Mouse (Mus musculus) T-helper 17 cell (primary cell): ENCODE measurements around the gene Sox30.

ENCODE experiments used
- in situ Hi-C, 2 experiments: fragments of 300-600 bp; cut with MboI, MseI; formaldehyde crosslinking; loops; 1 replicate in 1 of 2; 2 replicates in 1 of 2; pipeline ENCODE4 v1.15.1; 2025; ENCODE audit warnings: high pct_unique_total_duplicates in 2 of 2

The Sox30 gene

GRCm38 (mm10) chr11:45979946-45980892 lies at the start of gene Sox30:
Gene Sox30 (plus strand): TSS chr11:45980310.
- in situ Hi-C loops = no loop called here

- in situ Hi-C loops = no loop called here
These were observed 47.3 kb upstream of the Sox30 start for GRCm38 (mm10) chr11:45932771-45933170.

- in situ Hi-C loops = no loop called here
These were observed 42.6 kb upstream of the Sox30 start for GRCm38 (mm10) chr11:45937478-45937877.

GRCm38 (mm10) chr11:45938917-45939316 lies 41.2 kb upstream of the Sox30 start:
- in situ Hi-C loops = no loop called here

- in situ Hi-C loops = no loop called here
These were observed 37.8 kb upstream of the Sox30 start for GRCm38 (mm10) chr11:45942281-45942680.

- in situ Hi-C loops = no loop called here
These were observed 36.9 kb upstream of the Sox30 start for GRCm38 (mm10) chr11:45943108-45943705.

GRCm38 (mm10) chr11:45943891-45944642 lies 36.0 kb upstream of the Sox30 start:
- in situ Hi-C loops = no loop called here

- in situ Hi-C loops = no loop called here
These were observed 35.4 kb upstream of the Sox30 start, which contains the start of gene Lsm11 for GRCm38 (mm10) chr11:45944643-45945156. Gene Lsm11 (minus strand): TSS chr11:45944935.

GRCm38 (mm10) chr11:45946796-45947195 lies 33.3 kb upstream of the Sox30 start:
- in situ Hi-C loops = no loop called here

GRCm38 (mm10) chr11:45947491-45947890 lies 32.6 kb upstream of the Sox30 start:
- in situ Hi-C loops = no loop called here

- in situ Hi-C loops = loop anchor here in 1 of 2 experiments (10.0 kb wide), 1 partner anchor 510 kb away; no protein-coding TSS in a partner anchor
These were observed 24.9 kb upstream of the Sox30 start, which contains the start of gene Thg1l for GRCm38 (mm10) chr11:45955127-45955627. Gene Thg1l (minus strand): TSS chr11:45955494.

GRCm38 (mm10) chr11:45959598-45959997 lies 20.5 kb upstream of the Sox30 start:
- in situ Hi-C loops = loop anchor here in 1 of 2 experiments (10.0 kb wide), 1 partner anchor 505 kb away; no protein-coding TSS in a partner anchor

- in situ Hi-C loops = no loop called here
These were observed 20.1 kb upstream of the Sox30 start for GRCm38 (mm10) chr11:45960003-45960402.

GRCm38 (mm10) chr11:45966896-45967295 lies 13.2 kb upstream of the Sox30 start:
- in situ Hi-C loops = no loop called here

- in situ Hi-C loops = no loop called here
These were observed 11.6 kb upstream of the Sox30 start for GRCm38 (mm10) chr11:45968466-45968865.

- in situ Hi-C loops = no loop called here
These were observed 6.5 kb upstream of the Sox30 start for GRCm38 (mm10) chr11:45973635-45974034.

- in situ Hi-C loops = no loop called here
These were observed 5.6 kb upstream of the Sox30 start for GRCm38 (mm10) chr11:45974466-45974865.

GRCm38 (mm10) chr11:45976061-45976460 lies 4.0 kb upstream of the Sox30 start:
- in situ Hi-C loops = no loop called here

- in situ Hi-C loops = no loop called here
These were observed 763 bp downstream of the Sox30 start for GRCm38 (mm10) chr11:45980893-45981253.

GRCm38 (mm10) chr11:45991604-45992003 lies 11.5 kb downstream of the Sox30 start:
- in situ Hi-C loops = loop anchor here in 1 of 2 experiments (10.0 kb wide), 1 partner anchor 1177 kb away; no protein-coding TSS in a partner anchor

- in situ Hi-C loops = loop anchor here in 1 of 2 experiments (10.0 kb wide), 1 partner anchor 1177 kb away; no protein-coding TSS in a partner anchor
These were observed 12.0 kb downstream of the Sox30 start for GRCm38 (mm10) chr11:45992087-45992486.
